Mouse (Mus musculus) NIH3T3 (cell line): ENCODE results near the gene Ppm1n.

Experiments used
- DNase-seq: peaks from one replicate; pipeline ENCODE4 v3.0.0-alpha.2; 2012; ENCODE audit warnings: low read depth

Ppm1n gene

GRCm38 (mm10) chr7:19279581-19280114, at the start of gene Ppm1n:
Gene Ppm1n (minus strand): TSS chr7:19280064.
- no peak for DNase-seq

DNA sequence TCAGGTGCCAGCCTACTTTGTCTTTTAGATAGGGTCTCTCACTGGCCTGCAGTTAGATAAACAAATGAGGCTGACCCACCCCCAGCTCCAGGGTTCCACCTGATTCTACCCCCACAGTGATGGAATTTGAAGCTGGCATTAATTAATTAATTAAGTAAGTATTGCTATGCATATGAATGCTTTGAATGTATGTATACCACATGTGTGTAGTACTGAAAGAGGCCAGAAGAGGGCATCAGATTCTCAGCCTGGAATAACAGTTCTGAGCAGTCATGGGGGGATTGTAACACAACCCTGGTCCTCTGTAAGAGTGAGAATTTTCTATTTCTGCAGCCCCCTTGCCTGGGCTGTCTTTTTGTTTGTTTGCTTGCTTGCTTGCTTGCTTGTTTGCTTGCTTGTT, 48.6 kb upstream of the Ppm1n start:
- peak; percentile 41 for DNase-seq

DNA sequence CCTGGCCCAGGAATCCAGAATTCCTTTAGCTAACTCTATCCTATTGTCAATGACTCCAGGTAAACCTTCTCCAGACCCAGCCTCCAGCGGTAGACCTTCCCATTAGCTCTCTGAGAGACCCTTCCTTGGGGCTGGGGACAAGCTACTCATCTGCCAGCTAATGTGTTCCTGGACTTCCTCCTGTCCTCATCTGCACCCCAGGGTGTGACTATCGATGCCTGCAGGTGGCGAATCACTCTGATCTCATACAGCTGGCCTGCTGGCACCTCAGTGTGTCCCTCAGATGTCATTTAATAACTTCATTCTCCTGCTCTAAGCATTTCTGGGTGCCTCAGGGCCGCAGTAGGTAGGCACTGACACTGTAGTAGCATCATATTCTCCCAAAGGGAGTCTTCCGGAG, 47.9 kb upstream of the Ppm1n start:
- DNase-seq = no peak

GRCm38 (mm10) chr7:19327128-19327527, 47.3 kb upstream of the Ppm1n start:
- DNase-seq = peak; percentile 94

GRCm38 (mm10) chr7:19326359-19326758, 46.5 kb upstream of the Ppm1n start:
- DNase-seq = peak; percentile 81

GRCm38 (mm10) chr7:19325262-19326199, 45.7 kb upstream of the Ppm1n start:
- DNase-seq = no peak

- no peak for DNase-seq
Observed at GRCm38 (mm10) chr7:19324221-19324620, 44.4 kb upstream of the Ppm1n start.

DNA sequence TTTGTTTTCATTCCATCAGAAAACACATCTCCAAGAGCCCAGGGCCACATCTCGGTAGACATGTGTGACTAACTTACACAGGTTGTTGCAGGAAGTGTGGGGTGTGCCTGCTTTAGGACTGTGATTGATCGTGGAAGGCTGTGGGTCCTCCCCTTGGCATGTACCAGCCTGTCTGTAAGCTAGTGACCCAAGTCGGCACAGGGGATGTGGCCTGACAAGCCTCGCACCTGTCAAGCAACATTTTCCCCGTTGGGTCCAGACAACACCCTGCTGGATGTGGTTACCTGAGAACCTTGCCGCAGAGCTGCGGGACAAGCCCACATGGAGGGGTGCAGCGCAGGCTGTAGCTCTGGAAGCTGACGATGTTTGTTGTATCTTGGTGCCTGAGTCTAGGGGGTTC, 42.6 kb upstream of the Ppm1n start:
- DNase-seq = no peak

DNA sequence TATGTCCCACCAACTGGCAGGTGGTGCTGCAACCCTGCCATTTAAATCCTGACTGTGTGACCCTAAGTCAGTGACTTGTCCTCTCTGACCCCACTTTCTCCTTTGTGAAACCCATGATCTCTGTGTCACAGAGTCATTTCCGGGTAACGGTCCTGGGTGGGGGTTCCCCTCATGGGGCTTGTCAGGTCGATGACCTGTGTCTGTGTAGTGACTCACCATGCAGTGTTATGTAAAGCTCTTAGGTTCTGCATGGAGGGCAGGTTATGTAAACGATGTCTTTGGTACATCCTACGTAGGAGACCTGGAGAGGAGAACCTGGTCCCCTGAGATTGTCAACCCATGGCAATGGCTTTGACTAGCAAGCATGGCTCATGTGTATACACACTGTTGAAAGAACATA, 41.6 kb upstream of the Ppm1n start:
- no peak for DNase-seq

- no peak for DNase-seq
Observed at GRCm38 (mm10) chr7:19320637-19321036, 40.8 kb upstream of the Ppm1n start.

DNA sequence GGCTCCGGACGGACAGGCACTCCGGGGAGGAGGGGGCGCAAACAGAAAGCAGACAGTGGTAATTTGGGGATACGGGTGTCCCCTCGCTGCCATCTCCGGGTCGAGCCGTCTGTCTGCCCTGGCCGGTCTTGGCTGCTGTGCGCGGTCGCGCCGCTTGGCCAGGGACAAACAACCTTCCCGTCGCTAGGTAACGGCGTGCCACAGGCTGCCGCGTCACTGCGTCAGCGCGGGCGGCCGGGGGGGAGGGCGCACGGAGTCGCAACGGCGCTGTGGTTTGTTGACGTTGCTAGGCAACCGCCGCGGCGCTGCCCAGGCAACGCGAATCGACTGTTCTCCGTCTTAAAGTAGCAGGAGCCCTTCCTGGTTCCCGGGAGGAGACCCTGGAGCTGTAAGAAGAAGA, 40.0 kb upstream of the Ppm1n start:
- peak; percentile 98 for DNase-seq

DNA sequence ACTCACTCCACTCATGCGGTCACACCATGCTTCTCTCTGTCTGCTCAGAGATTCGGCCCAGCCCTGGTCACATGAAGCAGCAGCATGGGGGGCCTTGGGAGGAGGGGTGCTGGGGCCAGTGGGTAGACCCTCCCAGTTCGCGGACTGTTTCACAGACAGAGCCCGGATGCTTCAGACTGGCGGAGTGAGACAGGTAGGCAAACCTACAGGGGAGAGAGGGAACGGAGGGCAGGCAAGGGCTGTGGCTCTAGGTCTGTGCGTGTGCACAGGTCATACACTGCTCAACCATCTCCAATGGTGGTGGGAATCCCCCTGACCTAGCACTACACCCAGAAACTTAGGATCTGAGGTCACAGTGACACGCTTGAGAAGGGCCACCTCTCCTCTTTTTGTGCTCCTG, 39.6 kb upstream of the Ppm1n start:
- peak; percentile 11 for DNase-seq

GRCm38 (mm10) chr7:19318676-19319075, 38.8 kb upstream of the Ppm1n start:
- DNase-seq = no peak

DNA sequence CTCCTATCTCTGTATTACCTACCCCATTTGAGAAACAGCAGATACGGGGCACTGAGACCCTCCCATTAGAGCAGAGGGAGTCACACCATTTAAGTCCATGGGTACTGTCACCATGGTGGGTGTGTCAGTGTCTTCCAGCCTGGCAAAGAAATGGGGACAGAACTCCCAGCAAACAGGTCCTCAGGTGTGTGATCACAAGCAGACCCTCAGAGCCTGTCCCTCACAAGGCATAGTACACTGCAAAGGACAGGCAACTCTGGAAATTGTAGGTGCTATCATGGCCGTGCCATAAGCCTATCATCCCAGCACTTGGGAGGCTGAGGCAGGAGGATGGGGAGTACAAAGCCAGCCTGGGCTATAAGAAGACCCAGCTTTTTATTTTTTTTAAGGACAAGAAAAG, 38.3 kb upstream of the Ppm1n start:
- DNase-seq = no peak

- peak; percentile 61 for DNase-seq
Observed at GRCm38 (mm10) chr7:19316451-19317161, 36.7 kb upstream of the Ppm1n start.

DNA sequence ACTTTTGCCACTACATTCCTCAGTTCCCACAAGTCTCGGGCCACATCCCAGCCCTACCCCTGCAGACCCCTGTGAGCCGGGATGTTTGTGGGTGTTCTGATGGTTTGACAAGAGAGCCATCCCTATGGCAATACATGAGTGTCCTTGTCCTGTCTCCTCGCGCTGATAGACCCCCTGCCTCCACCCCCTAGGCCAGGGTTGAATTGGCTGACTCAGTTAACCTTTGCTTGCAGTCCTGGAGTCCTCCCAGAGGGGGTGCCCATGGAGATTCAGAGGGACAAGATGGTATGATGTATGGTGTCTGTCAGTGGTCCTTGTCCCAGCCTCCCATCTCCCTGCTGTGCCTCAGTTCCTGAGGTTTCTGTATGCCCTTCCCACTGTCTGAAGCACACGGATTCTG, 34.2 kb upstream of the Ppm1n start:
- no peak for DNase-seq

DNA sequence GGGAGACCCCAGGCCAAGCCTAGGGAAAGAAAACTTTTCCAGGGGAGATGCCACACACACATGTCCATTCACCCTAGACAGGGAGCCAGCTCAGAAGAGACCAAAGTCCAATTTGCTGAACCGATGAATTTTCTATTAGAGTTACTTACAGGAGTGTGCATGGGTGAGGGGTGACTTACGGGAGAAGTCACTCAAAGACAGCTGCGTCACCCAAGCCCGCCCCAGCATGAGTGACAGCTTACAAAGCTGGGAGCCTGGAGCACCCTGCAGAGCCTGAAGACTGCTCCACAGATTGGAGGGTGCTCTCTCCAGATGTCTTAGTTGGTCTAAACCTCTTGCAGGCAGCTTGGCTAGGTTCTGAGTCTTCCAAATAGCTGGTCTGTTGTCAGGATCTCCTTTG, 32.1 kb upstream of the Ppm1n start:
- DNase-seq = no peak

GRCm38 (mm10) chr7:19309884-19310641, 30.2 kb upstream of the Ppm1n start, which contains the start of gene Fosb:
Gene Fosb (minus strand): TSS chr7:19310051.
- peak; percentile 98 for DNase-seq

DNA sequence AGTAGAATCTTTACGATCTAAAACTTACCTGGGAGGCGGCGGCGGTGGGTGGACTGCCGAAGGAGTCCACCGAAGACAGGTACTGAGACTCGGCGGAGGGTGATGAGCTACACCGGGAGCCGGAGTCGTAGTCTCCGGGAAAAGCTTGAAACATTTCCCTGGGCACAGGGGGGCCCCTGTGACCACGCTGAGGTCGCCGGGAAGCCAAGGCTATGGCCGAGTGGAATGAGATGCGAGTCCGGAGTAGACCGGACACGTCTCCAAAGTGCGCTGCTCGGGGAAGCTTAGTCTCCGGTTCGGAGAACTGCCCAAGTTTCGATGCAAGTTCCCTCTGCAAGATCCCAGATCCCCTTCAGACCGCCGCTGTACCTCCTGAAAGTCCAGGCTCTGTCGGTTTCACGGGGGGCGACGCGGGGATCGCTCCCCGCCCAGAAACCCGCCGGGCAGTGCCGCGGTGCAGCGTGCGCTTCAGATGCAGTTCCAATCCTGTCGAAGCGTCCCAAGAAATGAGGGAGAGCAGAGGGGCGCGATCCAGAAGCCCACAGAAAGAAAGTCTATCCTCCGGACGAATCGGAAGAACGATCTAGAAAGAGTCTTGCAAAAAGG, 29.5 kb upstream of the Ppm1n start:
- DNase-seq = peak; percentile 7

GRCm38 (mm10) chr7:19308454-19309277, 28.8 kb upstream of the Ppm1n start:
- peak; percentile 98 for DNase-seq
